Mouse (Mus musculus) myocyte (in vitro differentiated cells): ENCODE results near the gene Stpg2. TPM values are rescaled to one million over a fixed set of nuclear protein-coding genes. Genes with fewer than 3 reads are reported as not detected.

Experiments
- H3K27me3 ChIP-seq: one replicate; pipeline ENCODE4 v1.6.1; 2011; ENCODE audit not compliant: control insufficient read depth, insufficient read depth, insufficient read length
- H3K36me3 ChIP-seq: one replicate; pipeline ENCODE4 v1.6.1; 2011; ENCODE audit not compliant: control insufficient read depth, insufficient read depth
- H3K4me2 ChIP-seq: one replicate; pipeline ENCODE4 v1.6.1; 2011; ENCODE audit warnings: low read depth, control low read depth
- H3K4me3 ChIP-seq: one replicate; pipeline ENCODE4 v1.5.1; 2011; ENCODE audit warnings: mild to moderate bottlenecking, control low read depth, moderate library complexity
- H3K79me2 ChIP-seq: one replicate; pipeline ENCODE4 v1.6.1; 2011; ENCODE audit not compliant: control insufficient read depth, insufficient read depth
- H3ac ChIP-seq: one replicate; pipeline ENCODE4 v1.6.1; 2011; ENCODE audit not compliant: control insufficient read depth, insufficient read length
- CEBPB ChIP-seq: IDR thresholded peaks from 2 replicates; pipeline ENCODE4 v1.6.1; 2011; ENCODE audit warnings: mild to moderate bottlenecking, moderate library complexity; ENCODE audit not compliant: poor library complexity, insufficient read depth, severe bottlenecking
- E2F4 ChIP-seq: IDR thresholded peaks from one replicate; pipeline ENCODE4 v1.6.1; 2011; ENCODE audit warnings: mild to moderate bottlenecking, control low read depth, moderate library complexity; ENCODE audit not compliant: insufficient read depth
- MAX ChIP-seq: IDR thresholded peaks from one replicate; pipeline ENCODE4 v1.6.1; 2011; ENCODE audit warnings: low read depth, mild to moderate bottlenecking, control low read depth
- MYOD1 ChIP-seq, 3 experiments: IDR thresholded peaks; one replicate each; pipeline ENCODE4 v1.6.1; 2011; ENCODE audit warnings: control low read depth in 2 of 3, low read depth in 2 of 3, mild to moderate bottlenecking in 2 of 3, moderate library complexity in 1 of 3; ENCODE audit not compliant: insufficient read length in 2 of 3, control insufficient read depth in 1 of 3
- MYOG ChIP-seq, 3 experiments: IDR thresholded peaks; one replicate each; pipeline ENCODE4 v1.6.1; 2011; ENCODE audit warnings: control low read depth in 2 of 3, low read depth in 2 of 3, mild to moderate bottlenecking in 2 of 3; ENCODE audit not compliant: insufficient read length in 2 of 3, control insufficient read depth in 1 of 3, insufficient read depth in 1 of 3
- POLR2A ChIP-seq: IDR thresholded peaks from one replicate; pipeline ENCODE4 v1.6.1; 2011; ENCODE audit warnings: low read depth, mild to moderate bottlenecking, control low read depth, moderate library complexity; ENCODE audit not compliant: insufficient read length
- POLR2AphosphoS2 ChIP-seq: IDR thresholded peaks from one replicate; pipeline ENCODE4 v1.6.1; 2011; ENCODE audit warnings: low read depth, control low read depth; ENCODE audit not compliant: insufficient read length
- REST ChIP-seq: IDR thresholded peaks from one replicate; pipeline ENCODE4 v1.6.1; 2011; ENCODE audit warnings: mild to moderate bottlenecking, control low read depth, moderate library complexity; ENCODE audit not compliant: insufficient read depth, insufficient read length
- SRF ChIP-seq: IDR thresholded peaks from one replicate; pipeline ENCODE4 v1.6.1; 2011; ENCODE audit warnings: low read depth; ENCODE audit not compliant: control insufficient read depth, insufficient read length
- TCF12 ChIP-seq: IDR thresholded peaks from one replicate; pipeline ENCODE4 v1.6.1; 2011; ENCODE audit warnings: mild to moderate bottlenecking, control low read depth; ENCODE audit not compliant: poor library complexity, insufficient read depth, severe bottlenecking
- TCF3 ChIP-seq: IDR thresholded peaks from one replicate; pipeline ENCODE4 v1.6.1; 2011; ENCODE audit warnings: low read depth, control low read depth; ENCODE audit not compliant: insufficient read length
- USF1 ChIP-seq: IDR thresholded peaks from one replicate; pipeline ENCODE4 v1.6.1; 2011; ENCODE audit warnings: low read depth, mild to moderate bottlenecking, control low read depth, moderate library complexity
- polyA plus RNA-seq: library from polyadenylated mRNA; unstranded; fragments of >200 nt; fragmentation: generic; extraction: Trizol; gene quantifications from one replicate; pipeline ENCODE4 v1.2.1, GENCODE M21; 2012; ENCODE audit warnings: missing spikeins

Stpg2 gene
- polyA plus RNA-seq, 1 experiment, result not detected

GRCm38 (mm10) chr3:139709794-139710193, 504.3 kb downstream of the Stpg2 start:
- TF ChIP-seq TCF12 (no peak), SRF (no peak), E2F4 (no peak), USF1 (no peak), TCF3 (no peak), POLR2AphosphoS2 (no peak), POLR2A (no peak), CEBPB (no peak), MAX (no peak), REST (no peak), MYOD1 (IDR thresholded peaks at IDR 0.05; ENCODE audit: control insufficient read depth in 1 of 3, insufficient read length in 2 of 3, low read depth in 2 of 3) (no peak), MYOG (IDR thresholded peaks at IDR 0.05; ENCODE audit: control insufficient read depth in 1 of 3, insufficient read depth in 1 of 3, insufficient read length in 2 of 3, low read depth in 2 of 3) (no peak)
- H3K4me2 ChIP-seq, result no peak overlapping the region
- H3K4me3 ChIP-seq, result no peak overlapping the region
- H3ac ChIP-seq, result no peak overlapping the region
- no peaks in the 10 kb centered on the region for H3K36me3 ChIP-seq
- H3K27me3 ChIP-seq, result no peaks in the 10 kb centered on the region
- H3K79me2 ChIP-seq, result no peaks in the 10 kb centered on the region

DNA sequence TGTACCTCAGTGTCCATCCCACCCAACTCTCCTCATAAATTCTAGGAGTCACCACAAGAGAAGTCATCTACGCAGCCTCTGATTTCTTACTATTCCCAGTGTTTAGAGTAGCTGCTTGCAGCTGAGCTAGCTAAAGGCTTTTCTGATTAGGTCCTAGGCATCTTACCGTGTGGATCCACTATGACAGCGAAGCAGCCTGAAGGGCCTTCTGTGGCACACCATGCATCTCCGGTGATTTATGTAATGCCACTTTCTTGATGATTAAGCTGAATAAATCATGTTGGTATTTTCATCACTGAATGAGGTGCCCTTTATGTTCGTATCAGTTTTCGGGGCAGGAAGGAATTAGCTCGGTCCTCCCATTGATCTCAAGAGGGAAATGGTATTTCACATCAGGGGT, 523.3 kb downstream of the Stpg2 start:
- Histone ChIP-seq H3K27me3 (no peaks in the 10 kb centered on the region), H3K36me3 (no peaks in the 10 kb centered on the region), H3ac (no peak overlapping the region), H3K4me2 (no peak overlapping the region), H3K79me2 (no peaks in the 10 kb centered on the region), H3K4me3 (no peak overlapping the region)
- no peak for TF ChIP-seq TCF3
- no peak for TF ChIP-seq SRF
- TF ChIP-seq E2F4, result no peak
- TF ChIP-seq MYOD1 (IDR thresholded peaks at IDR 0.05; ENCODE audit: control insufficient read depth in 1 of 3, insufficient read length in 2 of 3, low read depth in 2 of 3), result no peak
- no peak for TF ChIP-seq USF1
- TF ChIP-seq POLR2AphosphoS2, result no peak
- TF ChIP-seq MAX, result no peak
- TF ChIP-seq MYOG (IDR thresholded peaks at IDR 0.05; ENCODE audit: control insufficient read depth in 1 of 3, insufficient read depth in 1 of 3, insufficient read length in 2 of 3, low read depth in 2 of 3), result no peak
- TF ChIP-seq CEBPB, result no peak
- TF ChIP-seq TCF12, result no peak
- TF ChIP-seq POLR2A, result no peak

DNA sequence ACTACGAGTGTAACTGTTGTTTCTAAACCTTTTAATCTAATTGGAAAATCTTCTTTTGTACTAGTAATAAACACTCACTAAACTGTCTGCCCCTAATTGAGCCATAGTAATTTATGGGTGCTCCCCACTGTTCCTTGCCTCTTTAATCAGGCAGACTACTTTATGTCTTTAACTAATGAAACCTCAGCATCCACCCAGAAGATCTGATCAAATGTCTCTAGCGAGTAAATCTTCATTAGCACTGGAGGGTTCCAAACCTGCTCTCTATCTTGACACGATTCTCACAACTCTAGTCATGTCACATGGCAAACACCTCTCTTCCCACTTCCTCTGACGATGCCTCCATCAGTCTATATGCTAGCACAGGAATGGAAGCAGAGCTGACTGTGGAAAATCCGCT, 523.8 kb downstream of the Stpg2 start:
- Histone ChIP-seq H3K79me2 (no peaks in the 10 kb centered on the region), H3ac (no peak overlapping the region), H3K4me2 (no peak overlapping the region), H3K4me3 (no peak overlapping the region), H3K36me3 (no peaks in the 10 kb centered on the region), H3K27me3 (no peaks in the 10 kb centered on the region)
- TF ChIP-seq MYOD1 (IDR thresholded peaks at IDR 0.05; ENCODE audit: control insufficient read depth in 1 of 3, insufficient read length in 2 of 3, low read depth in 2 of 3) (no peak), POLR2A (no peak), MYOG (IDR thresholded peaks at IDR 0.05; ENCODE audit: control insufficient read depth in 1 of 3, insufficient read depth in 1 of 3, insufficient read length in 2 of 3, low read depth in 2 of 3) (no peak), POLR2AphosphoS2 (no peak), CEBPB (no peak), MAX (no peak), TCF12 (no peak), SRF (no peak), USF1 (no peak), E2F4 (no peak), TCF3 (no peak), REST (no peak)

DNA sequence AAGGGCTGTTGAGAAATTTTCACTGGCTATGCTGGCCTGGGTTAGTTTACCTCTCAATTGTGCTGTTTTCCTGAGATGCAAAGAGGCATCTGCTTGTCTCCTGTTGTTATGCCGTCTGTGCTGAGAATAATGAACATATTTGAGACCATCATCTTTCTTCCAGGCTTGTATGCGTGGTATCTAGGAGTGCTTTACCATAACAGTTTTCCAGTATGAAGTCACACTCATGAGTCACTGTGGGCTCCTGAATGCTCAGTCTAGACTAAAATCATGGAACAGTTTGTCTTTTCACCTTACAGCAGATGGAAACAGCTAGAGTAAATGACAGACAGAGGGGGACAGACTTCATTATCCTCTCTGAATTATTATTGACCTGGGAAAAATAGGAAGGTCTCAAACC, 527.7 kb downstream of the Stpg2 start:
- no peak overlapping the region for H3ac ChIP-seq
- H3K79me2 ChIP-seq, result no peaks in the 10 kb centered on the region
- H3K4me2 ChIP-seq, result no peak overlapping the region
- no peak overlapping the region for H3K4me3 ChIP-seq
- no peaks in the 10 kb centered on the region for H3K36me3 ChIP-seq
- TF ChIP-seq CEBPB (no peak), MYOG (IDR thresholded peaks at IDR 0.05; ENCODE audit: control insufficient read depth in 1 of 3, insufficient read depth in 1 of 3, insufficient read length in 2 of 3, low read depth in 2 of 3) (no peak), POLR2AphosphoS2 (no peak), REST (no peak), MAX (no peak), E2F4 (no peak), MYOD1 (IDR thresholded peaks at IDR 0.05; ENCODE audit: control insufficient read depth in 1 of 3, insufficient read length in 2 of 3, low read depth in 2 of 3) (no peak), TCF12 (no peak), USF1 (no peak), SRF (no peak)
- H3K27me3 ChIP-seq, result no peaks in the 10 kb centered on the region

DNA sequence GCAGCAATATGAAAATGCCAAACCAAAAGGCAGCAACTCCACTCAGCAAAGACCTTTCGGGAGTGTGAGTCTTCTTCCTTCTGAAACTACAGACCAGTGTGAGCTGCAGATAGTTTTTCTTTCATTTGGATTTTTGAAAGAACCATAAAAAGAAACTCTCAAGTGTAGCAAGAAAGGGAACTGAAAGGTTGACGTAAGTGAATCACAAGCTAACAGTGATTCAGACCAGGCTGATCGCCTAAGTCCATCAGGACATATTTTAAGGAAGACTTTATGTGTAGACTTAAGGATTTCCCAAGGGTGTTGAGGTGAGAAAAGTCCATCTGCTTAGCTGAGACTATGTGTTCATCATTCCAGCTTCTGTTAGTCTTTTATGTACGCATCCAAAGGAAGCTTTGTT, 533.9 kb downstream of the Stpg2 start:
- Histone ChIP-seq H3K27me3 (no peaks in the 10 kb centered on the region), H3ac (no peak overlapping the region), H3K4me2 (no peak overlapping the region), H3K4me3 (no peak overlapping the region), H3K79me2 (no peaks in the 10 kb centered on the region), H3K36me3 (no peaks in the 10 kb centered on the region)
- TF ChIP-seq MYOG (IDR thresholded peaks at IDR 0.05; ENCODE audit: control insufficient read depth in 1 of 3, insufficient read depth in 1 of 3, insufficient read length in 2 of 3, low read depth in 2 of 3) (no peak), REST (no peak)

Other genes with a start within 250 kb of the Stpg2 start
- 40.1 TPM for gene Rap1gds1, start 130.5 kb upstream of the Stpg2 start, polyA plus RNA-seq